Mouse (Mus musculus) hematopoietic multipotent progenitor cell, adult 10-12 weeks (in vitro differentiated cells): ENCODE results near the gene Aven. TPM values are rescaled to one million over a fixed set of nuclear protein-coding genes. Genes with fewer than 3 reads are reported as not detected.

Experiments used
- polyA plus RNA-seq: library from polyadenylated mRNA; stranded (reverse); fragments of >175 nt; gene quantifications from 2 replicates; pipeline ENCODE4 v1.2.3, GENCODE M21; 2012; ENCODE audit warnings: low replicate concordance

Aven gene
- 3.1 and 6.0 TPM in 2 replicates for polyA plus RNA-seq

DNA sequence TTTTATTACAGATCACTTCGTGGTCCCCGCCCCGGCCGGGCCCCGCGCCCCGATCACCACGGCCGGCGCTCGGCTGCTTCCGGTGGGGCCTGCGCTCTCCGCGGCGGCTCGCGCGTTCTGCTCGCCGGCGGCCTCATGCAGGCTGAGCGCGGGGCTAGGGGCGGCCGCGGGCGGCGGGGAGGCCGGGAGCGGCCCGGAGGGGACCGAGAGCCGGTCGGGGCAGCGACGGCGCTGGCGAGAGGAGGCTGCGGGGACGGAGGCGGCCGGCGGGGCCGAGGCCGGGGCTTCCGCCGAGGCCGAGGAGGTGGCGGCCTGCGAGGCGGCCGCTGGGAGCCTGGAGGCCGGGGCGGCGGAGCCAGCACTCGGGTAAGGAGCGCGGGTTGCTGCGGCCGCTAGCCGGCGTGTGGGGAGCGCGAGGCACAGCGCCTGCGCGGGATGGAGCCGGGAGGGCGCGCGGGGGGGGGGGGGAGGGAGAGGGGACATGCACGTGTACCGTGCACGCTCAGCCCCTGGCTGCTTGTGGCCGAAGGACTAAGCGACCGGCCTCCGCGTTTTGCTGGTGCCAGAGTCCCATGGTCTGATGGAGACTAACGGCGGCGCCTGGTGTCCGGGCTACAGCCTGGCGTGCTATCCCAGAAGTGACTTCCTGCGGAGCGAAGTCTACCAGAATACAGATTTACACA, at the start of gene Aven:
Gene Aven, plus strand, starts transcription at position 109 of the 683 bp plus-strand sequence.

DNA sequence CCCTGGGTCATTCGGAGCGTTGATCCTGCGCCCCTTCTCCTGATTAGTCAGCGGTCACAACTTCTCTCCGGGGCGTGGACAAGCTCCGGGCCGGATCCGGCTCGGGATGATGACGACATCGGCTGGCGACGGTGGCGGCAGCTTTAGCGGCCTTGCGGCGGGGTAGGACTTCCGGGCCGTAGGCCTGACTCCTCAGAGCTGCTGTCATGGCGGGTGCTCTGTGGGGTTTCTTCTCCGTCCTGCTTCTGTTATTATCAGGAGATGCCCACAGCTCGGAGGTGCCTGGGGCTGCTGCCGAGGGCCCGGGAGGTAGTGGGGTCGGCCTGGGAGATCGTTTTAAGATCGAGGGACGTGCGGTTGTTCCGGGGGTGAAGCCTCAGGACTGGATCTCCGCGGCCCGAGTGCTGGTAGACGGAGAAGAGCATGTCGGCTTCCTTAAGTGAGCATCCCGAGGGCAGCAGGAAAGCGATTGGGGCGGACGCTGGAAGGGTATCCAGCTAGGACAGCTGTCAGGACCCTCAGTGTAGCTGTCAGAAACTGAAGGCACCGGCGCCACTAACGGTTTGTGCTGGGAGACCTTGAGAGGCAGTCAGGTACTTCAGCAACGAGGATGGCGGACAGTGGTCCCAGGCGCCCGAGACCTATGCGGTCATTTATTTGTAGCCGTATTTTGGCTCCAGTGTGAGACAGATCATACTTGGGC, 37.8 kb upstream of the Aven start, which contains the start of gene Emc7:
Gene Emc7, plus strand, starts transcription at position 136 of the 703 bp plus-strand sequence.

DNA sequence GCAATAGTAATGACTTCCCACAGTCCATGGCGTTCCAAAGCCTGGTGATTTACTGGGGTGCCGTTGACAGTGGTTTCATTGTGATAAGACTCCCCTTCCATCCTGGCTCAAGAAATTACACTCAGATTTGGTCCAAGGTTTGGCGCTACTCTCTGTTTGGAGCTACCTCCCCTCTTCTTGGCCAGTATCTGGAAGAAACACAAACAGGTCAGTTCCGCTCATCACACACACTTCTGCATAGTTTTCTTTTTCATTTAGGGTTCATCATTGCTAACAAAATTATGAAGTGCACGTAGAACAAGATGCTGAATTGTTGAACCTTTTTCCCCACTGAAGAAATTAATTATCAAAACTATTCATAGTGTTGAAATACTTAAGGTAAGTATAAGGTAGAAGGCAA, 12.1 kb upstream of the Aven start, which contains the start of gene Chrm5:
Gene Chrm5, minus strand, starts transcription at position 101 of the 400 bp plus-strand sequence.

Other genes starting within 250 kb of the Aven start
- not detected in 2 replicates for gene Nutm1, start 233.7 kb upstream of the Aven start, polyA plus RNA-seq
- gene Nop10, start 231.0 kb upstream of the Aven start, polyA plus RNA-seq, result 16.1 and 28.0 TPM in 2 replicates
- 35.9 and 48.7 TPM in 2 replicates for gene Slc12a6, start 227.1 kb upstream of the Aven start, polyA plus RNA-seq
- not detected in 2 replicates for gene Gm21985, start 226.7 kb upstream of the Aven start, polyA plus RNA-seq
- 20.2 and 37.0 TPM in 2 replicates for gene Emc4, start 124.9 kb upstream of the Aven start, polyA plus RNA-seq
- gene Katnbl1, start 113.8 kb upstream of the Aven start, polyA plus RNA-seq, result 1.9 and 4.1 TPM in 2 replicates
- gene Emc7, start 38.0 kb upstream of the Aven start, polyA plus RNA-seq, result 0.96 and 2.8 TPM in 2 replicates
- not detected in 2 replicates for gene Chrm5, start 12.2 kb upstream of the Aven start, polyA plus RNA-seq